Mouse (Mus musculus) mammary gland, adult 2 months (tissue): Measurements from ENCODE around the gene Gm13023. TPM values are rescaled to one million over a fixed set of nuclear protein-coding genes. Genes with fewer than 3 reads are reported as not detected.

Source experiments
- polyA plus RNA-seq: library from polyadenylated mRNA; depleted of rRNA; stranded (reverse); fragments of >200 nt; gene quantifications from 2 replicates; pipeline ENCODE4 v1.2.3, GENCODE M21; 2012; ENCODE audit warnings: low replicate concordance; rRNA removed

The Gm13023 gene
- polyA plus RNA-seq, result not detected in 2 replicates

GRCm38 (mm10) chr4:143789052-143789451, at the start of gene Gm13023:
TSS of gene Gm13023 (plus strand) at chr4:143789352.

GRCm38 (mm10) chr4:143815993-143816392, 26.8 kb downstream of the Gm13023 start, which contains the start of gene Gm13084:
TSS of gene Gm13084 (minus strand) at chr4:143816093.

Other genes starting within 250 kb of the Gm13023 start
- not detected in 2 replicates for gene BC080695, start 237.7 kb upstream of the Gm13023 start, polyA plus RNA-seq
- not detected in 2 replicates for gene Gm13057, start 237.6 kb upstream of the Gm13023 start, polyA plus RNA-seq
- not detected in 2 replicates for gene Gm13083, start 174.3 kb upstream of the Gm13023 start, polyA plus RNA-seq
- not detected in 2 replicates for gene Gm13088, start 132.1 kb upstream of the Gm13023 start, polyA plus RNA-seq
- not detected in 2 replicates for gene Gm13089, start 86.6 kb upstream of the Gm13023 start, polyA plus RNA-seq
- not detected in 2 replicates for gene Gm13078, start 69.9 kb upstream of the Gm13023 start, polyA plus RNA-seq
- gene Gm13084, start 26.7 kb downstream of the Gm13023 start, polyA plus RNA-seq, result not detected in 2 replicates
- gene Gm13103, start 57.1 kb downstream of the Gm13023 start, polyA plus RNA-seq, result not detected in 2 replicates
- not detected in 2 replicates for gene Pramef6, start 111.0 kb downstream of the Gm13023 start, polyA plus RNA-seq
- not detected in 2 replicates for gene Pramef25, start 161.7 kb downstream of the Gm13023 start, polyA plus RNA-seq
- not detected in 2 replicates for gene Gm13101, start 177.6 kb downstream of the Gm13023 start, polyA plus RNA-seq
- gene Pramef17, start 205.0 kb downstream of the Gm13023 start, polyA plus RNA-seq, result not detected in 2 replicates